Mouse (Mus musculus): ENCODE data around the gene Batf. TPM values are rescaled to one million over a fixed set of nuclear protein-coding genes. Genes with fewer than 3 reads are reported as not detected.

Gene Batf
- total RNA-seq, 1 experiment from 2014 or later = 45.5 TPM

- ATAC-seq (replicated peaks in 1 of 2; ENCODE audit: insufficient read depth in 1 of 2, low FRiP score in 2 of 2, low TSS enrichment in 1 of 2, low read depth in 1 of 2, poor library complexity in 2 of 2, severe bottlenecking in 2 of 2) = peak; percentile 66 to 77
Measured at GRCm38 (mm10) chr12:85670080-85670479, 16.4 kb upstream of the Batf start.

DNA sequence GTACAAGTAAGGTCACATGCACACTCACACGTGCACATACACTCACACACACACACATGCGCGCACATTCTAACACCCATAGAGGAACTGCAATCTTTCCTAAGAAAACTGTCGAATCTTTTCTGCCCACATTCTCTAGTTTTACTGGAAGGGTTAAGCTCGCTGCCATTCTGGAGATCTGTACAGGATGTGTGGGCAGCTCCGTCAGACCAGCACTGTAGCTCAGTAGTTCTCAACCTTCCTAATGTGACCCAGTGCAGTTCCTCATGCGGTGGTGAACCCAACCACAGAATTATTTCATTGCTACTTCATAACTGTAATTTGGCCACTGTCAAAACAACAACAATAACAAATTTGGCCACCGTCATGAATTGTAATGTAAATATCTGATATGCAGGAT is 12.6 kb upstream of the Batf start:
- peak; percentile 77 to 84 for ATAC-seq (replicated peaks in 1 of 2; ENCODE audit: insufficient read depth in 1 of 2, low FRiP score in 2 of 2, low TSS enrichment in 1 of 2, low read depth in 1 of 2, poor library complexity in 2 of 2, severe bottlenecking in 2 of 2)

DNA sequence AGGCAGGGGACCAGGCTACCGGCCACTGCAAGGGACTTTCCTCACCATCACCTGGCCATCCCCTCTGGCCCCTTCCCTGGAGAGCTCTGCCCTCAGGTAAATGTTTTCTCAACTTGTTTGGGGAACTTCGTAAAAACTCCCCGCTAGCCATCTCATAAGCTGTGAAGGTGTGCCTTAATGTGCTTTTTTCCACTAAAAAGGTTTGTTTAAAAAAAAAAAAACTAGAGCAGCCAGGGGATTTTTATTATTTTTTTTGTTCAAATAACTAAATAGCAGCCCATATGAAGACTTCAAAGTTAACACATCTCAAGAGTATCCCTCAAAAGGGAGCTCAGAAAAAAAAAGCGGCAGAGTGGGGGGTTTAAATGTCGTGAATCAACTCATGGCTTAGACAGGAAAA is 7.4 kb upstream of the Batf start:
- ATAC-seq (replicated peaks in 1 of 2; ENCODE audit: insufficient read depth in 1 of 2, low FRiP score in 2 of 2, low TSS enrichment in 1 of 2, low read depth in 1 of 2, poor library complexity in 2 of 2, severe bottlenecking in 2 of 2) = no peak

DNA sequence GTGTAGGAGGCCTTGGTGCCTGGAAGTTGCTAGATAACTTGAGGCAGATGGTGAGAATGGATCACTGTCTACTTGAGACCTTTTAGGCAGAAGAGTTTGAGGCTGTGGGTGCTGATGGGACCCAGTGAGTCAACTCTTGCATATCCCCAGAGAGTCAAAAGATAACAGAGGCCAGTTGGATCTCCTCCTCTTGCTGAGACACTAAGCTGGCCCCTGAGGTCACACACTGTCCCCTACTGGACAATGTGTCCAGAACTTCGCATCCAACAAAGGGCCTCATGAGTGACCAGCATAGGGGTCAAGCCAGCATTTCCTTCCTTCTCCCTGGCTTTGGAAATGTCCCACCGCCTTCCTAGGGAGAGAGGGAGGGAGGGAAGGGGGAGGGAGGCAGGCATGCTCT is 6.7 kb upstream of the Batf start:
- ATAC-seq (replicated peaks in 1 of 2; ENCODE audit: insufficient read depth in 1 of 2, low FRiP score in 2 of 2, low TSS enrichment in 1 of 2, low read depth in 1 of 2, poor library complexity in 2 of 2, severe bottlenecking in 2 of 2) = no peak

DNA sequence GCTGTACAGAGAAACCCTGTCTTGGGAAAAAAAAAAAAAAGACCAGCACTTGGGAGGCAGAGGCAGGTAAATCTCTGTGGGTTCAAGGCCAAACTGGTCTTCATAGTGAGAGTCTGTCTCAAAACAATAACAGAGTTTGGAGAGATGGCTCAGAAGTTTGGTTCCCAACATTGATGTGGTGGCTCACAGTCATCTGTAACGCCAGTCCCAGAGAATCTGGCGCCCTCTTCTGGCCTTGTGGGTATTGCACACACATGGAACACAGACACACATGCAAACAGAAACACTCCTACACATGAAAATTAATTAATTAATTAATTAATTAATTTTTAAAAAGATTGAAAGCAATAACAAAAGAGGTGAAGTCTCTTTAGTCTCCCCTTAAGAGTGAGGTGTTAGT is 4.1 kb upstream of the Batf start:
- no peak for ATAC-seq (replicated peaks in 1 of 2; ENCODE audit: insufficient read depth in 1 of 2, low FRiP score in 2 of 2, low TSS enrichment in 1 of 2, low read depth in 1 of 2, poor library complexity in 2 of 2, severe bottlenecking in 2 of 2)

GRCm38 (mm10) chr12:85684411-85685275 is 1.8 kb upstream of the Batf start:
- ATAC-seq (replicated peaks in 1 of 2; ENCODE audit: insufficient read depth in 1 of 2, low FRiP score in 2 of 2, low TSS enrichment in 1 of 2, low read depth in 1 of 2, poor library complexity in 2 of 2, severe bottlenecking in 2 of 2) = no peak

DNA sequence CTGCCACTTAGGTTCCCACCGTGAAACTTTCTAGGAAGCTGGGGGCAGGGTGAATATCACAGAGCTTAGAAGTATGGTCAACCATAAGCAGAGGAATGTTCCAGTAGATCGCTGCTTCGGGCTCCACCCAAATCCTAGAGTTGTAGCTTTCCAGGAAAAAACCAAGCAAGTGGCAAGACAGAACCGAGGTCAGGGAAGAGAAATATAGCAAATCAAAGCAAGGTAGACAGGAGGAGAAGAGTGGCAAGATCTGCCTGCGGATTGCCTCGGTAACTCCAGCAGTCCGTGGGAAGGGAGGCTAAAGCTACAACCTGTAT is 706 bp downstream of the Batf start:
- ATAC-seq (replicated peaks in 1 of 2; ENCODE audit: insufficient read depth in 1 of 2, low FRiP score in 2 of 2, low TSS enrichment in 1 of 2, low read depth in 1 of 2, poor library complexity in 2 of 2, severe bottlenecking in 2 of 2) = no peak

GRCm38 (mm10) chr12:85687846-85688245 is 1.4 kb downstream of the Batf start:
- no peak; a peak in 1 of 4 replicates for ATAC-seq (replicated peaks in 1 of 2; ENCODE audit: insufficient read depth in 1 of 2, low FRiP score in 2 of 2, low TSS enrichment in 1 of 2, low read depth in 1 of 2, poor library complexity in 2 of 2, severe bottlenecking in 2 of 2)

- ATAC-seq (replicated peaks in 1 of 2; ENCODE audit: insufficient read depth in 1 of 2, low FRiP score in 2 of 2, low TSS enrichment in 1 of 2, low read depth in 1 of 2, poor library complexity in 2 of 2, severe bottlenecking in 2 of 2) = no peak
Measured at GRCm38 (mm10) chr12:85695787-85696186, 9.3 kb downstream of the Batf start.

DNA sequence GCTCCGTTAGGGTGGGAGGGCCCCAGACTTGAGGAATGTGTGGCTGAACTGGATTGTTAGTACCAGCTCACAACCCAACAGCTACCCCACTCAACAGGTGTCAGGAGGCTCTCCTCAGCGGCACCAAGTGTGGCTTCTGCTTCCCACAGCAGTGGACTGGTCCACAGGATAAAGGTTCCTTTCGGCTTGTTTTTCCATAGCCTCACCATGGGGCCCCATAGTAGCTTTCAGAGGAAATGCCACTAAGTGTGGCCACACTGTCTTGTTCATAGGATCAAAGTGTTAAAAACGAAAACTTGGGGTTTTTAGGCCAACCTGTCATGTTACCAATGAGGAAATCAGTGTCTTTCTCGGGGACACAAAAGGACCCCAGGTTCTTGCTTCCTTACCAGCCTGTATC is 10.0 kb downstream of the Batf start:
- ATAC-seq (replicated peaks in 1 of 2; ENCODE audit: insufficient read depth in 1 of 2, low FRiP score in 2 of 2, low TSS enrichment in 1 of 2, low read depth in 1 of 2, poor library complexity in 2 of 2, severe bottlenecking in 2 of 2) = no peak

DNA sequence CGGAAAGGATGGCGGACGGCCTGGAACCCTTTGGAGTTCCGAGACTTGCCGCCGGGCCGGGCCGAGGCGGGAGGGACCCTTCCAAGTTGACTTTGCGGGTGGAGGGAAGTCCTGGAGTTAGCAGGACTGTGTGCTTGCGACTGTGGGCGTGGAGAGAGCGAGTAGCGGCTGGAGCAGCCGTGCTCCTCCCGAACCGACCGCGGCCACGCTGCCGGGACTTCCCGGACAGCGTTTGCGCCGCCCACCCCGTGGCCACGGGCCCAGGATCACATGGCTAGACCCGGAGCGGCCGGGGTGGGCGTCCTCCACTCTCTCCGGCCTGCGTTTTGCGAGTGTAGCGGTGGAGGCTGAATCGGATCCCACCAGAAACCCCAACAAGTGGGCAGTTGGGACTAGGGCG is 11.7 kb downstream of the Batf start:
- peak; percentile 94 to 98 for ATAC-seq (replicated peaks in 1 of 2; ENCODE audit: insufficient read depth in 1 of 2, low FRiP score in 2 of 2, low TSS enrichment in 1 of 2, low read depth in 1 of 2, poor library complexity in 2 of 2, severe bottlenecking in 2 of 2)

- no peak for ATAC-seq (replicated peaks in 1 of 2; ENCODE audit: insufficient read depth in 1 of 2, low FRiP score in 2 of 2, low TSS enrichment in 1 of 2, low read depth in 1 of 2, poor library complexity in 2 of 2, severe bottlenecking in 2 of 2)
Measured at GRCm38 (mm10) chr12:85700191-85700841, 13.8 kb downstream of the Batf start.

GRCm38 (mm10) chr12:85700842-85701223 is 14.4 kb downstream of the Batf start:
- no peak for ATAC-seq (replicated peaks in 1 of 2; ENCODE audit: insufficient read depth in 1 of 2, low FRiP score in 2 of 2, low TSS enrichment in 1 of 2, low read depth in 1 of 2, poor library complexity in 2 of 2, severe bottlenecking in 2 of 2)

DNA sequence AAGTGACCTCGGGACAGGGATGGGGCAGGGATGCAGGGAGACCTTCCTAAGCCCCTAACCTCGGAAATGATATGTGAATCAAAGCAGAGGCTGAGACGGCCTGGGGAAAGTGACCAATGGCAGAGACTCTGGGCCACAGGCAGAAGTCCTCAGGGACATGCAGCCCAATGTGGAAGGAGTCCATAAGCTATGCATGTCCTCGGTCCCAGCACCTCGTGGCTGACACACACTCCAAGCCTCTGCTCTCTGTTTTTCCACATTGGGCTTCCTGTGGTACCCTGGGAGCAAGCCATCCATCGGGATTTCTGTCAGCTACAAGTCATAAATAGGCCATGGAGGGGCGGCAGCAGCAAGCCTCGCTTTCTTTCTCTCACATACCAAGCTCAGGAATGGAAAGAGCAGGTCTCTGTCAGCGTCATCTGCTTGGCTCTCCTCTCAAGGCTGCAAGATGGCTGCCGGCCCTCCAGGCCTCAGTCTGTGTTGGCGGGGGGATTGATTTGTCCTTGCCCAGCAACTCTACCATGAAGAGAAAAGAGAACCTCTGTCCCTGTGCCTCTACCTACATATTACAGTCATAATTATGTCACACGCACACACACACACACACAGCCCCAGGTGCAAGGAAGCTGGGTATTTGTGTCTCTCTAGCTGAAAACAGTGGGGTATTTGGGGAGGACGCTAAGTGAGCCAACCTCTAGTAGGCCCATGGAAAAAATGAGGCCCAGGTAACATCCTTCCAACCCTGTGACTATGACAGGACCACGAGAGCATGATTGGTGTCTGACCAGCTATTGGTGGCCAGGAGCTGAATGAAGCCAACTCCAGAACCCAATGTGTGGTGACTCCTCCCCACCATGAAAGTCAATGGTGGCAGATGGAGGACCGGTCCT is 15.9 kb downstream of the Batf start:
- ATAC-seq (replicated peaks in 1 of 2; ENCODE audit: insufficient read depth in 1 of 2, low FRiP score in 2 of 2, low TSS enrichment in 1 of 2, low read depth in 1 of 2, poor library complexity in 2 of 2, severe bottlenecking in 2 of 2) = no peak

DNA sequence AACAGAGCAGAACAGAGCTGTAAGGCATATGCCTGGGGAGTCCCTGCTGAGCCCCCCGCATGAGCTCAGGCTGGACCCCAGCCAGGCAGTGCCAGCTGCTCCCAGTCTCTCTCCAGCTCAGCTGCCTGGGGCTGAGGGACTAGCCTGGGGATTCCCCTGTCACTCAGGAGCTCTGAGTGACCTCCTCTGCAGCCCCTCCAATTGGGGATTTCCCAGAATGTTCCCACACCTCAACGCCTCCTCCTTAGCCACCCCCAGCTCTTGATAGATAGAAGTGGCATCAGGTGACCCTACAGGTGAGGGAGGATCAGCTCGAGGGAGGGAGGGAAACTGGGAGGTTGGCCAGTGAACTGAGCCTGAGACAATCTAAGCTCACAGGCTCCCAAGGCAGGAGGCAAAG is 17.0 kb downstream of the Batf start:
- ATAC-seq (replicated peaks in 1 of 2; ENCODE audit: insufficient read depth in 1 of 2, low FRiP score in 2 of 2, low TSS enrichment in 1 of 2, low read depth in 1 of 2, poor library complexity in 2 of 2, severe bottlenecking in 2 of 2) = no peak

GRCm38 (mm10) chr12:85704566-85704965 is 18.1 kb downstream of the Batf start:
- ATAC-seq (replicated peaks in 1 of 2; ENCODE audit: insufficient read depth in 1 of 2, low FRiP score in 2 of 2, low TSS enrichment in 1 of 2, low read depth in 1 of 2, poor library complexity in 2 of 2, severe bottlenecking in 2 of 2) = peak; percentile 33 to 35; a peak in 3 of 4 replicates

DNA sequence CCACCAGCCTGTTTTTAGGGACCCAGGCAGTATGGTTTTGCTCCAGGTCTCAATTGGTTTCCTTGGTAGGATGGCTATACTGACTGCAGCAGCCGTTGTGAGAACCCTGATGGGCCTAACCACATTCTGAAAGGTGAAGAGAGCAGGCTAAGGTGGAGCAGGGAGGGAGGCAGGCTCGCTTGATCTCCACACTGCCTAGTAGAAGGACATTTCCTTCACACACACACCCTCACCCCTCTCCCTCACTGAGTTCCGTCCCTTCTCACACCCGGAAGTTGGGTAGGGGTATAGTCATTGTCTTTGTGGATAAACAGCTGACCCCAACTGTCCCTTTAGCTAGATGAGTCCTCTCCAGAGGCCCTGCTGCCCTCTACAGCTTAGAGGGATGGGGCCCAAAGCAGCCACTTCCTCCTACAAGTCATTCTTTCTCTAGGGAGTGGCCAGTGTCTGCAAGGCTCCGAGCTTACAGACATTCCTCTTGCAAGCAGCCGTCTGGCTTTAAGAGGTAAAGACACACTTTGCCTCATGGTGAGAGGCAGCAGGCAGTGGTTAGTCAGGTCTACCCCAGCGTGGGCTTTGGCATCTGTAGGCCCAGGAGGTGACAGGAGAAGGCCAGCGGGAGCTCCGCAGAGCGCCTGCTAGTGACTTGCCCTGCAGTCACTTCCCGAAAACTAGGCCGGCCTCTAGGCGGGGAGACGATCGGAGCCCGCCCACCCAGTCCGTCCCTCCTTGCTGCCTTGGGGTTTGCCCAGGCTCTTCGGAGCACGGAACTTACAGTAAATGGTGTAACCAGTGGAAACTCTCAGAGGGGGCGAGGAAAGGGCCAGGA is 18.7 kb downstream of the Batf start:
- ATAC-seq (replicated peaks in 1 of 2; ENCODE audit: insufficient read depth in 1 of 2, low FRiP score in 2 of 2, low TSS enrichment in 1 of 2, low read depth in 1 of 2, poor library complexity in 2 of 2, severe bottlenecking in 2 of 2) = peak; percentile 91 to 92

Data from hematopoietic stem cell, adult 5-6 weeks (primary cell).